Mouse (Mus musculus): ENCODE results near the gene Prkci.
A peak's percentile ranks its signal among the peaks of the same experiment; 100 is the strongest.

Prkci gene

DNA sequence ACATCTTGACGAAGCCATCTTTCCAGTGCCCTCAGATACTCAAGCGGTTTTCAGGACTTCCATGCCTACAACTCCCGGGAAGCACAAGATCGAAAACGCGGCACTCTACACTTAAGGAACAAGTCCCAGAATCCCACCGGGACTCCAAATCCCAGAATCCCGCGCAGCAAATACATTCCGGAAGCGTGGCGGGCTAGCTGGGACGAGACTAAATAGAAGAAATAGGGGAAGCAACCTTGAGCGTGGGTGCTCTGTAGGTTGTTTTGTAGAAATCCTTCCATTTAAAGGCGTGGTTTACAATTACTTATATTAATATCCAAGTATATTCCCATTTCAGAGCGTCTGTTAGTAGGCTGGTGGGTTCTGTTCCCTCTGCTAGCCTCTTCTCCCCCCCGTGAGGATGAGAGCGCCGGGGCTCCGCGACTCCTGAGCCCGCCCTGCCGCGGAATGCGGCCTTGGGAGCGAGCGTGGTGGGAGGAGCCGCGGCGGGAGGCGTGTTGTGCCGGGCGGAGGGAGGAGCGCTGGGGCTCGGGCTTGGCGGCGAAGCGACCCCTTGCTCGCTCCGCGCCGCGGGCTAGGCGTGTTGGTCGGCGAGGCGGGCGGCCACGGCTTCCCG is at the start of gene Prkci:
Gene Prkci, plus strand, starts transcription at position 465 of the 616 bp plus-strand sequence.
- peak; percentile 98 for DNase-seq (ENCODE audit: low spot score)

DNA sequence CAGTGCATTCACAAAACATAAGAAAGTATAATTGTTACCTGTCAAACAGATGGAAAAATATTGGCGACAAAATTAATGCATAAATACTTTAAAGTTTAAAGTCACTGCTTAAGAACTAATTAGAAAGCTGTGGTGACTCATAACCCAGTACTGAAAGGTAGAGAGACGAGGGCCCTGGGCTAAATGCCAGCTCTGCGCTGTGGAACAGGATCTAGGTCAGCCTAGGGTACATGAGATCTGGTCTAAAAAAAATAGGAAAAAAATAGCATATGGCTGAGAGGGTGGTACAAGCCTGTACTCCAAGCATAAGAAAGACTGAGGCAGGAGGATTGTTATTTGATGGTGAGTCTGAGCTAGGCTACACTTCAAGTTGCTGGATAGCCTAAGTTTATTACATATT is 43.9 kb upstream of the Prkci start:
- DNase-seq (ENCODE audit: low spot score), result no peak

DNA sequence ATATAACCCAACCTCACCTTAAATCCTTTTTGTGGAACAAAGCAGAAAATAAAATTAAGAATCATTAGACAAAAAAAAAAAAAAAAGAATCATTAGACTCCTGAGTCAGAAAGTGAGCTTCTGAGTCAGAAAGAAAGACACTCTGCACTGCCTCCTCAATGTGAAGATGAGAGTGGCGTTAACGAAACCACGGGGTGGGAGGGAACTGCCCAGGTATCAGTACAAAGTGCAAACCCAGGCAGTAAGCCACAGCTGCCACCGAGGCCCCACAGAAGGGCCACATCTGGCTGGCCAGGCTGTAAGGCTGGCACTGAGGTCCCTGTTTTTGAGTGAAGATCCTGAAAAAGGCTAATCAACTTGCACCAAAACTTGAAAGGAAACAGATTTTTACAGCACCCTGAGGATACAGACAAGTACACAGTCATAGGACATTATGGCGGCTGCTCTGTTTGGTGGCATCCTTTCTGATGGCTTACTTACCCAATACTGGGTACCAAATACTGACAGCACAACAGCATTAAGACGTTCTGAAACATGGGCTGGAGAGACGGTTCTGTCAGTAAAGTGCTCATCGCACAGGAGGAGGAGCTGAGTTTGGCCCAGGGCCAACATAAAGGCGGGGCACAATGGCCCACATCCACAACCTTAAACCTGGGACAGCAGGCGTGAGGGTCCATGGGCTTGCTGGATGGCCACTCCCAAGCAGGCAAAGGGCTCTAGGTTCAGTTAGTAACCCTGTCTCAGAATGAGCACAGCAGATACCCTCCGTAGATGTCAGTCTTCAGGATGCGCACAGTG is 43.1 kb upstream of the Prkci start:
- no peak for DNase-seq (ENCODE audit: low spot score)

- DNase-seq (ENCODE audit: low spot score), result no peak
These were observed 39.2 kb upstream of the Prkci start for GRCm38 (mm10) chr3:30956327-30956726.

DNA sequence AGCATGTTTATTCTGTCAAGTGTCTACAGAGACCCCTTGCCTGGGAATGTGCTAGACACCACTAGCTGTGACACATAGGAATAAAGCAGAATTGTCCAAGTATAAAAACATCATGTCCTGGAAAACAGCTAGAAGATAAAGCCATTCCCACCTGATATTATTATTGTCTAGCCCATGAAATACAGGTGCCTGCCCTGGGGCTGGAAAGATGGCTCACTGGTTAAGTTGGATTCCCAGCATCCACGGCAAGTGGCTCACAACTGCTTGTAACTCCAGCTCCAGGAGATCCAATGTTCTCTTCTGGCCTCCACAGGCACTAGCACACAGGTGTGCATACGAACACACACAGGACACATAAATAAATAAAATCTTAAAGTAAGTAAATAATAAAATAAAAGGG is 36.8 kb upstream of the Prkci start:
- no peak for DNase-seq (ENCODE audit: low spot score)

GRCm38 (mm10) chr3:30959868-30960831 is 35.4 kb upstream of the Prkci start:
- no peak for DNase-seq (ENCODE audit: low spot score)

GRCm38 (mm10) chr3:30963100-30963499 is 32.4 kb upstream of the Prkci start:
- no peak for DNase-seq (ENCODE audit: low spot score)

DNA sequence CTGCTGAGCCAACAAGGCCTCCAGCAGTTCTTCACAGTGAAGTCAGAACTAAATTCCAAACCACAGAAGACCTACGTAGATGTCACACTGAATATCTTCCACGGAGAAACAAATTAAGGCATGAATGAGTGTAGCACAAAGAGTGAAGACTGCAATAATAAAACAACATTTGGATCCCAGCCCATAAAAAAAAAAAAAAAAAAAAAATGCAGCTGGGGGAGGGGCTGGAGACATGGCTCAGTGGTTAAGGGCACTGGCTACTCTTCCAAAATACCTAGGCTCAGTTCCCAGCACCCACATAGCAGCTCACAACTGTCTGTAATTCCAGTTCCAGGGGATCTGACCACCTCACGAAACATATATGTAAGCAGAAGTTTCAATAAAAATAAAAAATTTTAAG is 31.3 kb upstream of the Prkci start:
- DNase-seq (ENCODE audit: low spot score), result no peak

DNA sequence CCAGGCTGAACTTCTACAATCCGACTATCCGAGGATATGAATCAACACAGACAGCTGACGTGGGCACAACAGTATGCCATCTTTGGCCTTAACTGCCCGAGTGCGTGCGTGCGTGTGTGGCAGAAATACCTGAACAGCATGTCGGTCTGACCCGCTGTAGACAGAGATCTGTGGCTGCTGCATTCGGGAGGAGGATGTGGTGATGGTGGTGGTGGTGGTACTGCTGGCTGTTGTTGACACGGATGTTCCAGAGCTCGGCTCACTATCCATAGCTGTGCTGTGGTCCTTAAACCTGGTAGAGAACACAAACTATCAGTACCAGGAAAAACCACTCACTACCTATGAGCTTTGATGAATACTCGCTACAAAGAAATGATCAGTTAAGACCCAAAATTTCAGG is 29.9 kb upstream of the Prkci start:
- no peak for DNase-seq (ENCODE audit: low spot score)

- peak; percentile 67 for DNase-seq (ENCODE audit: low spot score)
These were observed 26.9 kb upstream of the Prkci start for GRCm38 (mm10) chr3:30968531-30969092.

GRCm38 (mm10) chr3:30969104-30969581 is 26.4 kb upstream of the Prkci start, which contains the start of gene Phc3:
Gene Phc3 (minus strand): TSS chr3:30969415.
- DNase-seq (ENCODE audit: low spot score), result peak; percentile 92

- peak; percentile 50 for DNase-seq (ENCODE audit: low spot score)
These were observed 20.3 kb upstream of the Prkci start for GRCm38 (mm10) chr3:30975102-30975754.

DNA sequence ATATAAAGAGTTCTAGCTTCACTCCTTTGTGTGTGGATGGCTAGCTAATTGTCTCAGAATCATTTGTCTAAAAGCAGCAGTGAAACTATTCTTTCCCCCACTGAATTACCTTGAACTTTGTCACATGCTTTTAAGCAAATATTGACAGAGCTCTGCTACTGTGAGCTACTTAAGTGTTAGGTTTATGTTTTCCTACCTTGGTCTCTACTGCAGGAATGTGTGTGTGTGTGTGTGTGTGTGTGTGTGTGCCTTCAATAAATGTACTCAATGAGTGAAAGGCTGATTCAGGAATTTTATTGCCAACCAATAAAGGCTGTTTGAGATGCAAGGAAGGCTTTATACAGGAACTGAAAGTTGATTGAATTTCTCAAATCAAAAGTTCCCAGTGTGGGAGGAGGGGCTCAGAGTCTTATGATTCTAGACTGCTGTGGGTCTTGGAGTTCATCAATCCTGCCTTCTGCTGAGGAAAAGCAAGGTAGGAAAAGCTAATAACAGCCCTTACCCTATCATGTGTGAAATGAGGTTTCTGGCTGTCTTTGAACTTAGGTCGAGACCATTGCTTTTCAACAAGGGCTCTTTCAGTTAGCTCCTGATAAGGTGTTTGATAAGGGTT is 18.4 kb upstream of the Prkci start:
- DNase-seq (ENCODE audit: low spot score), result no peak

DNA sequence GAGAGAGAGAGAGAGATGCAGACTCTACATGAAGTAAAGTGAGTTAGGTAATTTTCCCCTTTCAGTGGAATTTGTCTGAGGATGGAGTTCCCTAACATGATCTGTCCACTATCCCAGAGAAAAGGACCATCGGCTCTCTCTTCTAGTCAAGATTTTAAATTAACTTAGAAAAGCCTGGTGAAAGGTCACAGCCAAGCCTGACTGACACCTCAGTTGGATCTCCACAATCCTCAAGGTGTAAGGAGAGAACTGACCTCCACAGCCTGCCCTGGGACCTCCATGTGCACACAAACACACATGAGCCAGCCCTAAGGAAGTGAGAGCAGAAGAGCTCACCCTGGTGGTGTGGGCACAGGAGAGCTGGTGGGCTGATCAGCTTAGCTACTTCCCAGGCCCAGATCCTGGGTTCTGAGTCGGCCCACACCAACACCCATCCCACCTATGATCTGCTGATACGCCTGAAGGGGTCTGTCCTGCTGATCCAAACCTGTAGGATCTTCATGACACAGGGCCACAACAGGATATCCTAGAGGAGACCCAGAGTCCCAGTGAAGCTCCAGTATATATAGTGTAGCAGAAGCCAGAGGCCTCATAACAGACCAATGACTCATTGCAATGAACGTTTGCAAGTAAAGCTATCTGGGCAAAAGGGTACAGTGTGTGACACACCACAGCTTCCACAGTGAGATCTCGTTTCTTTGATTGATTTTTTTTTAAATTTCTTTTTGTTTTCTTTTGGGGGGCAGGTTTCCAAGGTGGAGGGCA is 13.7 kb upstream of the Prkci start:
- DNase-seq (ENCODE audit: low spot score), result no peak

GRCm38 (mm10) chr3:30982924-30983536 is 12.5 kb upstream of the Prkci start:
- no peak for DNase-seq (ENCODE audit: low spot score)

DNA sequence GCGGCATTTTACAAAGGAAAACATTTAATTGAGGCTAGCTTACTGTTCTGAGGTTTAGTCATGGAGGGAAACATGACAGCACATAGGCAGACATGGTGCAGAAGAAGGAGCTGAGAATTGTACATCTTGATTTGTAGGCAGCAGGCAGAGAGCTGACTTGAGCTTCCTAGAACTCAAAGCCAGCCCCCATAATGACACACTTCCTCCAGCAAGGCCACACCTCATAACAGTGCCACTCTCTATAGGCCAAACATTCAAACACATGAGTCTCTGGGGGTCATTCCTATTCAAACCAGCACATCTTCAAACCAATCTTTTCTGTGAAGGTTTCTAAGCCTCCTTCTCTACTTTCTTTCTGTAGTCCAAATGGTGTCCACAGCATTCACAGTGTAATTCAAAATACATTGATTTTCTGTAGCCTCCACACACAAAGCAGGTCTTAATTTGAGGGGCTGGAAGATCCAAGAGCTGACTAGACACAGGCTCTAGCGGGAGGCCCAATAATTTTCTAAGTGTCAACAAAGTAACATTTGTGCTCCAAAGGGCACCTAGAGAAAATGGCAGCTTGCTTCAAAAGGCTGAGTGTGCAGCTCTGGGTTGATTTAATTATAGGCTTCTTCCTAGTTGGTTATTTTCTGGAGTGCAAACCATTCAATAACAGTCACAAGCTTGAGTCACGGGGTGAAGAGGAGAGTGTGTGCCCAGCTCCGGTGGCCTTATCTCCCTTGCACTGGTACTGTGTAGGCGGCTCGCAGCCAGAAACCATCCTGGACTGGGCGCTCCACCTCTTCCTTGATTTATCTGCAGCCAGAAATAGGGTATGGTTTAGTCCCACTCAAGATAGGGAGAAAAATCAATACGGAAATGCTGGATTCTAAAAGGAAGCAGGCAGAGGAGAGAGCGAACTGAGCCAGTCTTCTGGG is 7.9 kb upstream of the Prkci start:
- peak; percentile 78 for DNase-seq (ENCODE audit: low spot score)

DNA sequence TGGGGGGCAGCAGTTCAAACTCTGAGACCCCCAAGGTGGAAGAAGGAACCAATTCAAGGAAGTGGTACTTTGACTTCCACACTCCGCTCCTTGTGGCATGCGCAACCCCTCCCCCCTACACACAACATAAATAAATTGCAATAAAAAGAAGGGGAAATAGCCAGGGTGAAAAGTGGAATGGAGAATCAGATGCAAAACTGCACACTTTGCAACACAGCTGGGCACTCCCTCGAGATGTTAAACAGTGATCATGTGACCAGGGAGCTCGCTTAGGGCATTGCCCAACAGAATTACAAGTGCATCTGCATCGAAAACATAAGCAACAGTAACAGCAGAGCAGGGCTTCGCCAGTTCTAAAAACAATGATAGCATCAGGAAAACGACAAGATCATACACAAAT is 3.4 kb upstream of the Prkci start:
- no peak for DNase-seq (ENCODE audit: low spot score)

GRCm38 (mm10) chr3:30993066-30993573 is 2.4 kb upstream of the Prkci start:
- no peak for DNase-seq (ENCODE audit: low spot score)
